Mouse (Mus musculus) testis, adult 10 weeks (tissue): ENCODE measurements around the gene Fam181b. TPM values are rescaled to one million over a fixed set of nuclear protein-coding genes. Genes with fewer than 3 reads are reported as not detected.

Experiments
- polyA plus RNA-seq: library from polyadenylated mRNA; stranded (reverse); fragments of 350-450 nt; fragmentation: Illumina TruSeq; extraction: RNeasy Lipid Tissue Mini Kit (QIAGEN cat#74804); gene quantifications from one replicate; pipeline ENCODE4 v1.2.3, GENCODE M21; 2014; ENCODE audit warnings: low read depth, low replicate concordance

The Fam181b gene
- polyA plus RNA-seq, result 0.83 TPM

GRCm38 (mm10) chr7:93079785-93080730 is at the start of gene Fam181b:
Fam181b (plus strand) TSS chr7:93079865.

Other genes starting within 250 kb of the Fam181b start
- 222 TPM for gene Ddias, start 205.6 kb upstream of the Fam181b start, polyA plus RNA-seq
- 30.8 TPM for gene Prcp, start 205.4 kb upstream of the Fam181b start, polyA plus RNA-seq